Mouse (Mus musculus): ENCODE data around the gene Atp6ap1l. TPM values are rescaled to one million over a fixed set of nuclear protein-coding genes. Genes with fewer than 3 reads are reported as not detected.
A peak's percentile ranks its signal among the peaks of the same experiment; 100 is the strongest.
"Not testable (repeated sequence)": the region's sequence is repeated elsewhere in the genome, so short reads cannot be mapped to it uniquely, and the experiment has no call there.

Atp6ap1l gene
- polyA plus RNA-seq, 2 experiments: 0.34 TPM; not detected in 1

DNA sequence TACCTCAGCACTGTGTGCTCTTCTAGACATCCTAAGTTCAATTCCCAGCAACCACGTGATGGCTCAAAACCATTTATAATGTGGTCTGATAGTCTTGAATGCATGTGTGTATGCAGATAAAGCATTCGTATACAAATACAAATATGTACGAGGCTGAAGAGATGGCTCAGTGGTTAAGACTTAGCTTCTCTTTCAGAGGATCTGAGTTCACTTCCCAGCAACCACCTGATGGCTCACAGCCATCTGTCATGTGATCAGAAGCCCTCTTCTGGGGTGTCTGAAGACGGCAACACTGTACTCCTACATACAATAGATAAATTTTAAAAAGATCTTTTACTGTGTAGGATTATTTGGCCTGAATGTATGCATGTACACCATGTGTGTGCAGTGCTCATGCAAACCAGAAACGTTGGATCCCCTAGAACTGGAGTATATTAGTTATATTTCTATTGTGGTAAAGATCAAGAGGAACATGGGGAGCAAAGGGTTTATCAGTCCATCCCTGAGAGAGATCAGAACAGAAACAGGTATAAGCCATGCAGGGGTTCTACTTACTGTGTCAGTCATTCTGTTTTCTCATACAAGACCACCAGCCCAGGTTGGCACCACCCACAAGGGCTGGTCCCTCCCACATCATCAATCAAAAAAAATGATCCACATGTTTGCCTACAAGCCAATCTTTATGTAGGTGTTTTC lies 21.9 kb upstream of the Atp6ap1l start:
- ATAC-seq (ENCODE audit: low FRiP score, low read depth): no peak
- Histone ChIP-seq H3K9me3 (ENCODE audit: control insufficient read depth, low read length) (no peaks in the 10 kb centered on the region), H3K4me2 (replicated peaks; ENCODE audit: low read depth, low read length, severe bottlenecking) (no peak overlapping the region), H3K4me3 (replicated peaks; ENCODE audit: low read length) (no peak overlapping the region), H3K27ac (replicated peaks; ENCODE audit: low read depth, low read length) (no peak overlapping the region), H3K4me1 (ENCODE audit: control insufficient read depth, insufficient read depth, low read length) (no peaks in the 10 kb centered on the region), H3K9ac (ENCODE audit: low read depth, low read length, severe bottlenecking) (no peak overlapping the region), H3K36me3 (ENCODE audit: control insufficient read depth, insufficient read depth, low read length) (peaks cover 32% of the 10 kb centered on the region), H3K27me3 (ENCODE audit: control insufficient read depth, insufficient read depth, low read length) (no peaks in the 10 kb centered on the region)
- no peak for TF ChIP-seq POLR2A (IDR thresholded peaks at IDR 0.05; ENCODE audit: borderline replicate concordance, extremely low read depth, insufficient read depth, insufficient read length)
- WGBS: 75% methylated on average over 5 of the region's 5 CpGs
- no peak for DNase-seq (ENCODE audit: low spot score)

DNA sequence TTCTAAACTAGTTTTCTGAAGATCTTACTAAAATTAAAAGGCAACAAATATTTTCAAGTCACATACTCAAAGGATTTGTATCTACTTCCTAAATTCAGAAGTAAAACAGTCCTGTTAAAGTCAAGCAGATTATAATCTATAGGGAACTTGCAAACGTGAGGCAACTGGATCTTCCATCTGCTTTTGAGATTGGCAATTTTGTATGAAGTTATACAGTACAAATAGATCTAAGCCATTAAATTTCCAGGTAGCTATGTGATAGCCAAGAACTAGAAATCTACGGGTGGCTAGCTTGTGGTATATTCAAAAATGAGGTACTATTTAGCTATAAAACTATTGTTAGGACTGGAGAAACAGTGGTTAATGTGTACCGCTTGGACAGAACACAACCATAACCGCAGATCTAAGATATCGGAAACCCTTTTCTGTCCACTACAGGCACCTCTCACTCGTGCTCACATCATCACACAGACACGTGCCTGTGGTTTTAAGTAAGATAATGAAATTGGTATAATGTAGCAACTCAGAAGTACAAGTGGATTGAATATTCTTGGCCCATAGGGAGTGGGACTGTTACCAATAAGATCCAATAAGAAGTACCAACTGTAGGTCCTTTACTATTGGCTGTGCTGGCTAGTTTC lies 21.1 kb upstream of the Atp6ap1l start:
- H3K27me3 ChIP-seq (ENCODE audit: control insufficient read depth, insufficient read depth, low read length): no peaks in the 10 kb centered on the region
- whole genome bisulfite sequencing: 81% methylated on average over 7 of the region's 7 CpGs
- ATAC-seq (ENCODE audit: low FRiP score, low read depth) (no peak), DNase-seq (ENCODE audit: low spot score) (no peak)
- H3K4me3 ChIP-seq (replicated peaks; ENCODE audit: low read length): no peak overlapping the region
- H3K4me2 ChIP-seq (replicated peaks; ENCODE audit: low read depth, low read length, severe bottlenecking): no peak overlapping the region
- H3K36me3 ChIP-seq (ENCODE audit: control insufficient read depth, insufficient read depth, low read length): peaks cover 32% of the 10 kb centered on the region
- TF ChIP-seq POLR2A (IDR thresholded peaks at IDR 0.05; ENCODE audit: borderline replicate concordance, extremely low read depth, insufficient read depth, insufficient read length): no peak
- H3K9me3 ChIP-seq (ENCODE audit: control insufficient read depth, low read length): no peaks in the 10 kb centered on the region
- no peak overlapping the region for H3K9ac ChIP-seq (ENCODE audit: low read depth, low read length, severe bottlenecking)
- H3K27ac ChIP-seq (replicated peaks; ENCODE audit: low read depth, low read length): no peak overlapping the region
- H3K4me1 ChIP-seq (ENCODE audit: control insufficient read depth, insufficient read depth, low read length): no peaks in the 10 kb centered on the region

DNA sequence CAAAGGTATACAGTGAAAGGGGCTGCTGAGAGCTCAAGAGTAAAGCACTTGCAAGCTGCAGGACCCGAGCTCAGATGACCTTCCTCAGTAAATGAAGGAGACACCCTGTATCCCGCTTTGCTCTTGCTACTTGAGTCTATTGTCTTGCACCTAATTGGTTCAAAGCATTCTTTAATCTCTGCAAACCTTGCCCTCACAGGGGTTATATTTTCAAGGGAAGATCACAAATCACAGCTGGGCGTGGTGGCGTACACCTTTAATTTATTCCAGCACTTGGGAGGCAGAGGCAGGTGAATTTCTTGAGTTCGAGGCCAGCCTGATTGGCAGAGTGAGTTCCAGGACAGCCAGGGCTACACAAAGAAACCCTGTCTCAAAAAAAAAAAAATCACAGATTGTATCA lies 20.0 kb upstream of the Atp6ap1l start:
- no peak for TF ChIP-seq POLR2A (IDR thresholded peaks at IDR 0.05; ENCODE audit: borderline replicate concordance, extremely low read depth, insufficient read depth, insufficient read length)
- no peaks in the 10 kb centered on the region for H3K9me3 ChIP-seq (ENCODE audit: control insufficient read depth, low read length)
- H3K27me3 ChIP-seq (ENCODE audit: control insufficient read depth, insufficient read depth, low read length): no peaks in the 10 kb centered on the region
- no peak overlapping the region for H3K4me2 ChIP-seq (replicated peaks; ENCODE audit: low read depth, low read length, severe bottlenecking)
- H3K4me1 ChIP-seq (ENCODE audit: control insufficient read depth, insufficient read depth, low read length): no peaks in the 10 kb centered on the region
- ATAC-seq (ENCODE audit: low FRiP score, low read depth) (no peak), DNase-seq (ENCODE audit: low spot score) (no peak)
- no peak overlapping the region for H3K9ac ChIP-seq (ENCODE audit: low read depth, low read length, severe bottlenecking)
- H3K36me3 ChIP-seq (ENCODE audit: control insufficient read depth, insufficient read depth, low read length): peaks cover 32% of the 10 kb centered on the region
- no peak overlapping the region for H3K27ac ChIP-seq (replicated peaks; ENCODE audit: low read depth, low read length)
- 93% methylated on average over 5 of the region's 5 CpGs for WGBS
- H3K4me3 ChIP-seq (replicated peaks; ENCODE audit: low read length): no peak overlapping the region

GRCm38 (mm10) chr13:90924072-90924471 lies 18.9 kb upstream of the Atp6ap1l start:
- no peak for TF ChIP-seq POLR2A (IDR thresholded peaks at IDR 0.05; ENCODE audit: borderline replicate concordance, extremely low read depth, insufficient read depth, insufficient read length)
- no peak for DNase-seq (ENCODE audit: low spot score)
- Histone ChIP-seq H3K27me3 (ENCODE audit: control insufficient read depth, insufficient read depth, low read length) (no peaks in the 10 kb centered on the region), H3K36me3 (ENCODE audit: control insufficient read depth, insufficient read depth, low read length) (peaks cover 32% of the 10 kb centered on the region), H3K9ac (ENCODE audit: low read depth, low read length, severe bottlenecking) (peak overlapping the region; percentile 97), H3K4me2 (replicated peaks; ENCODE audit: low read depth, low read length, severe bottlenecking) (peak overlapping the region; percentile 76), H3K4me1 (ENCODE audit: control insufficient read depth, insufficient read depth, low read length) (no peaks in the 10 kb centered on the region), H3K27ac (replicated peaks; ENCODE audit: low read depth, low read length) (peak overlapping the region; percentile 33; the same call in 1 of the 2 replicates), H3K4me3 (replicated peaks; ENCODE audit: low read length) (peak overlapping the region; percentile 91), H3K9me3 (ENCODE audit: control insufficient read depth, low read length) (no peaks in the 10 kb centered on the region)
- ATAC-seq (ENCODE audit: low FRiP score, low read depth): no peak
- WGBS: 46% methylated on average over 9 of the region's 9 CpGs

GRCm38 (mm10) chr13:90923617-90924016 lies 18.5 kb upstream of the Atp6ap1l start:
- H3K9ac ChIP-seq (ENCODE audit: low read depth, low read length, severe bottlenecking): peak overlapping the region; percentile 97
- H3K27me3 ChIP-seq (ENCODE audit: control insufficient read depth, insufficient read depth, low read length); H3K9me3 ChIP-seq (ENCODE audit: control insufficient read depth, low read length); DNase-seq (ENCODE audit: low spot score); ATAC-seq (ENCODE audit: low FRiP score, low read depth); H3K4me1 ChIP-seq (ENCODE audit: control insufficient read depth, insufficient read depth, low read length): not testable (repeated sequence)
- H3K4me2 ChIP-seq (replicated peaks; ENCODE audit: low read depth, low read length, severe bottlenecking): peak overlapping the region; percentile 76
- H3K36me3 ChIP-seq (ENCODE audit: control insufficient read depth, insufficient read depth, low read length): peaks cover 32% of the 10 kb centered on the region
- H3K27ac ChIP-seq (replicated peaks; ENCODE audit: low read depth, low read length): peak overlapping the region; percentile 33
- peak overlapping the region; percentile 91 for H3K4me3 ChIP-seq (replicated peaks; ENCODE audit: low read length)
- WGBS: 1% methylated on average over 13 of the region's 13 CpGs
